Mouse (Mus musculus): Measurements from ENCODE around the gene Olfr95. TPM values are rescaled to one million over a fixed set of nuclear protein-coding genes. Genes with fewer than 3 reads are reported as not detected.

Gene Olfr95
- polyA plus RNA-seq, 1 experiment, result not detected

Other genes starting within 250 kb of the Olfr95 start
- 0.30 and 0.56 TPM in 2 replicates for gene 2410137M14Rik, start 231.9 kb downstream of the Olfr95 start, polyA plus RNA-seq (2012; rRNA removed)
- gene H2-M5, start 223.6 kb downstream of the Olfr95 start, polyA plus RNA-seq (2012; rRNA removed), result 3.0 and 3.8 TPM in 2 replicates
- 22.6 and 32.3 TPM in 2 replicates for gene Zfp57, start 212.0 kb downstream of the Olfr95 start, polyA plus RNA-seq (2012; rRNA removed)
- 0.11 and 0.18 TPM in 2 replicates for gene Mog, start 189.7 kb downstream of the Olfr95 start, polyA plus RNA-seq (2012; rRNA removed)
- gene Gabbr1, start 167.2 kb downstream of the Olfr95 start, polyA plus RNA-seq (2012; rRNA removed), result 72.1 and 81.4 TPM in 2 replicates
- gene Olfr90, start 124.6 kb downstream of the Olfr95 start, polyA plus RNA-seq (2012; rRNA removed), result not detected in 2 replicates
- gene Olfr91, start 114.8 kb downstream of the Olfr95 start, polyA plus RNA-seq (2012; rRNA removed), result not detected in 2 replicates
- gene Olfr92, start 93.0 kb downstream of the Olfr95 start, polyA plus RNA-seq (2012; rRNA removed), result not detected in 2 replicates
- not detected in 2 replicates for gene Olfr93, start 51.6 kb downstream of the Olfr95 start, polyA plus RNA-seq (2012; rRNA removed)
- gene Ubd, start 19.2 kb downstream of the Olfr95 start, polyA plus RNA-seq (2012; rRNA removed), result 0.52 and 1.0 TPM in 2 replicates
- gene Olfr94, start 12.1 kb downstream of the Olfr95 start, polyA plus RNA-seq (2012; rRNA removed), result not detected in 2 replicates
- gene Olfr96, start 7.0 kb upstream of the Olfr95 start, polyA plus RNA-seq (2012; rRNA removed), result not detected in 2 replicates
- gene Olfr97, start 24.2 kb upstream of the Olfr95 start, polyA plus RNA-seq (2012; rRNA removed), result not detected in 2 replicates
- not detected in 2 replicates for gene Olfr98, start 50.6 kb upstream of the Olfr95 start, polyA plus RNA-seq (2012; rRNA removed)
- gene H2-M3, start 57.1 kb upstream of the Olfr95 start, polyA plus RNA-seq (2012; rRNA removed), result 12.3 and 13.0 TPM in 2 replicates
- not detected in 2 replicates for gene Olfr99, start 70.3 kb upstream of the Olfr95 start, polyA plus RNA-seq (2012; rRNA removed)
- gene Olfr101, start 91.2 kb upstream of the Olfr95 start, polyA plus RNA-seq (2012; rRNA removed), result not detected in 2 replicates
- not detected in 2 replicates for gene Olfr102, start 103.9 kb upstream of the Olfr95 start, polyA plus RNA-seq (2012; rRNA removed)
- gene Olfr103, start 126.6 kb upstream of the Olfr95 start, polyA plus RNA-seq (2012; rRNA removed), result not detected in 2 replicates
- gene Olfr104-ps, start 146.5 kb upstream of the Olfr95 start, polyA plus RNA-seq (2012; rRNA removed), result not detected in 2 replicates
- gene Olfr105-ps, start 165.9 kb upstream of the Olfr95 start, polyA plus RNA-seq (2012; rRNA removed), result not detected in 2 replicates
- gene Olfr106-ps, start 177.3 kb upstream of the Olfr95 start, polyA plus RNA-seq (2012; rRNA removed), result not detected in 2 replicates
- not detected in 2 replicates for gene Olfr107, start 186.1 kb upstream of the Olfr95 start, polyA plus RNA-seq (2012; rRNA removed)
- gene Olfr108, start 232.4 kb upstream of the Olfr95 start, polyA plus RNA-seq (2012; rRNA removed), result not detected in 2 replicates
- not detected in 2 replicates for gene Olfr109, start 245.8 kb upstream of the Olfr95 start, polyA plus RNA-seq (2012; rRNA removed)